Mouse (Mus musculus): Measurements from ENCODE around the gene Tm2d1.

DNA sequence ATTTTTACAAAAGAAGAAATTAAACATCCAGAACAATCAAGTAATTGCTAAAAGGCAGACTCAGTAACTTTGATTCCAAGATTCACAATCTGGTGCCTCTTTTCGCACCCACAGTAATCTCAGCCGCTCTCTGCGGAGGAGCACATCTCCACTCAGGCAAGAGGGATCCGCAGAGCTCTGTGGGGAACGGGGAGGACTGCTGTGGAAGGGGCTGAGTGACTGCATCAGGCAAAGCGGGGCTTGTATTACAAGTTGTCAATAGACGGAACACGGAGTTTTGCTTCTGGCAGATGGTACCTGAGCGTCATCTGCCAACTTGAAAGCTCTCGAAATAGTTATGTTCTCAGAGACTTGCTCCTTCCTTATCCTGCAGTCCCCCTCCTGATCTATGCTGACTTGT is 37.3 kb downstream of the Tm2d1 start:
- TF ChIP-seq CTCF (IDR thresholded peaks at IDR 0.05; ENCODE audit: borderline replicate concordance, extremely low read depth, insufficient read depth, insufficient read length) (no peak), POLR2A (IDR thresholded peaks at IDR 0.05; ENCODE audit: borderline replicate concordance, extremely low read depth, insufficient read depth, insufficient read length, poor library complexity, severe bottlenecking) (no peak)

Data from brain, embryonic 14.5 days (tissue).